Mouse (Mus musculus): ENCODE results near the gene Ttc23l.

DNA sequence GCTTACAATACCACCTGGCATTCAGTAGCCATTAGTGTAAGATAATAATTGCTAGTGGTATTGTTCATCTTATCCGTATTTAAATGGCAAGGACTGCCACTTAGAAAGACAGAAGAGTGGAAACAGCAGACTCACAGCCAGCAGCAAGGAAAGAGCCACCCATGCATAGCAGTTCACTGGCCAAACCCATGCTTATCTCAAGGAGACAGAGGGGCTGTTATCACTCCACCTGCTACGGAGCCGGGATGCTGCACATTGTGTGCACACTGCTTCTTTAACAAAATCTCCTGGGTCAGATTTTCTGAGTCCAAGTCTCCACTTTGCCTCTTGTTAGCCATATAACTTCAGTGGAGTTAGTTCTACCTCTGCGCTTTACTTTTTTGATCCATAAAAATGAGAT lies 27.1 kb downstream of the Ttc23l start:
- no peak for TF ChIP-seq GATA1 (IDR thresholded peaks at IDR 0.05; ENCODE audit: low read length)
- no peak for TF ChIP-seq TAL1 (IDR thresholded peaks at IDR 0.05; ENCODE audit: low read length)

All from erythroblast, embryonic 14.5 days (primary cell).